Mouse (Mus musculus) liver, postnatal 0 days (tissue): Measurements from ENCODE around the gene Nr3c2. TPM values are rescaled to one million over a fixed set of nuclear protein-coding genes. Genes with fewer than 3 reads are reported as not detected.
A peak's percentile ranks its signal among the peaks of the same experiment; 100 is the strongest.

Source experiments
- ATAC-seq: fragments of 200-750 bp; cut with Nextera tagmentation; 2 replicates; pipeline ENCODE4 v1.8.0; 2017; ENCODE audit warnings: mild to moderate bottlenecking, moderate library complexity
- DNase-seq: peaks from one replicate; pipeline ENCODE4 v3.0.0-alpha.2; 2016
- H3K27ac ChIP-seq: fragments of 300-500 bp; sonication (generic); 2 replicates; pipeline ENCODE4 v1.5.1; 2014; ENCODE audit warnings: antibody characterized with exemption, moderate library complexity, mild to moderate bottlenecking, low read depth
- H3K27me3 ChIP-seq: fragments of 300-500 bp; sonication (generic); 2 replicates; pipeline ENCODE4 v1.6.1; 2014; ENCODE audit warnings: low read length, control low read depth, mixed read lengths; ENCODE audit not compliant: insufficient read depth
- H3K36me3 ChIP-seq: fragments of 300-500 bp; sonication (generic); replicated peaks from 2 replicates; pipeline ENCODE4 v1.6.1; 2014; ENCODE audit warnings: mild to moderate bottlenecking, control low read depth, low read length, moderate library complexity, mixed read lengths; ENCODE audit not compliant: insufficient read depth
- H3K4me1 ChIP-seq: fragments of 300-500 bp; sonication (generic); 2 replicates; pipeline ENCODE4 v1.6.1; 2014; ENCODE audit warnings: antibody characterized with exemption, mild to moderate bottlenecking, control low read depth; ENCODE audit not compliant: insufficient read depth
- H3K4me2 ChIP-seq: fragments of 300-500 bp; sonication (generic); 2 replicates; pipeline ENCODE4 v1.6.1; 2014; ENCODE audit warnings: low read depth, mild to moderate bottlenecking, low read length, moderate library complexity, mixed read lengths
- H3K4me3 ChIP-seq: fragments of 300-500 bp; sonication (generic); 2 replicates; pipeline ENCODE4 v1.5.1; 2014; ENCODE audit warnings: low read depth, low read length
- H3K9ac ChIP-seq: fragments of 300-500 bp; sonication (generic); replicated peaks from 2 replicates; pipeline ENCODE4 v1.6.1; 2014; ENCODE audit warnings: mild to moderate bottlenecking, moderate library complexity
- H3K9me3 ChIP-seq: fragments of 300-500 bp; sonication (generic); 2 replicates; pipeline ENCODE4 v1.6.1; 2016; ENCODE audit warnings: mild to moderate bottlenecking, control low read depth, low read length, mixed read lengths
- CTCF ChIP-seq: sonication (generic); IDR thresholded peaks from 2 replicates; pipeline ENCODE4 v1.5.1; 2016; ENCODE audit warnings: antibody characterized with exemption, low read depth
- EP300 ChIP-seq: IDR thresholded peaks from 2 replicates; pipeline ENCODE4 v1.6.1; 2016; ENCODE audit warnings: antibody characterized with exemption, low read depth, mild to moderate bottlenecking
- WGBS: fragments of 180-500 bp; shearing (Covaris S2); extraction: QIAGEN DNeasy Blood & Tissue Kit; methylation state at CpG from one replicate; pipeline ENCODE4 v1.1.7; 2014; ENCODE audit not compliant: insufficient replicate concordance; 5-methylcytosine and 5-hydroxymethylcytosine counted together
- polyA plus RNA-seq: library from polyadenylated mRNA; unstranded; fragments of >200 nt; fragmentation: Nextera tagmentation; extraction: Ambion mirVana; gene quantifications from 2 replicates; pipeline ENCODE4 v1.2.1, GENCODE M21; 2015

The Nr3c2 gene
- polyA plus RNA-seq, 1 experiment from 2014 or later: 3.4 TPM

DNA sequence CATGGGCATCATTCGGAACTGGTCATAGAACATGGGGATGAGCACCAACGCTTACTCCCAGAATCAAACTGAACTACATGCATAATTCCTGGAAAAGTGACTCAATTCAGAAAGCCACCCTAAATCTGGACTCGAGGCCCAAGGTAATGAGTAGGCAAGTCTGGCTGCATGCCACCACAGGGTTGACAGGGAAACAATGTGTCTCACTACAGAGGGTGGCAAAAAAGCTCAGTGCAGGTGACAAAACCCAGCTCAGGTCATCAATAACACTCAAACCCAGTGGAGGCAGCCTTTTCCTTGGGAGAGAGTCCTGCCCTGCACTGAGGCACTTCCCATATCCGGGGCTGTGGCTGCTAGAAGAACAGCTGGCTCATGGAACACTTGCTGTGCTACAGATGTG is 228.8 kb downstream of the Nr3c2 start:
- H3K4me3 ChIP-seq: no peak overlapping the region
- no peak for ATAC-seq
- 75% methylated on average over 4 of the region's 4 CpGs for WGBS

DNA sequence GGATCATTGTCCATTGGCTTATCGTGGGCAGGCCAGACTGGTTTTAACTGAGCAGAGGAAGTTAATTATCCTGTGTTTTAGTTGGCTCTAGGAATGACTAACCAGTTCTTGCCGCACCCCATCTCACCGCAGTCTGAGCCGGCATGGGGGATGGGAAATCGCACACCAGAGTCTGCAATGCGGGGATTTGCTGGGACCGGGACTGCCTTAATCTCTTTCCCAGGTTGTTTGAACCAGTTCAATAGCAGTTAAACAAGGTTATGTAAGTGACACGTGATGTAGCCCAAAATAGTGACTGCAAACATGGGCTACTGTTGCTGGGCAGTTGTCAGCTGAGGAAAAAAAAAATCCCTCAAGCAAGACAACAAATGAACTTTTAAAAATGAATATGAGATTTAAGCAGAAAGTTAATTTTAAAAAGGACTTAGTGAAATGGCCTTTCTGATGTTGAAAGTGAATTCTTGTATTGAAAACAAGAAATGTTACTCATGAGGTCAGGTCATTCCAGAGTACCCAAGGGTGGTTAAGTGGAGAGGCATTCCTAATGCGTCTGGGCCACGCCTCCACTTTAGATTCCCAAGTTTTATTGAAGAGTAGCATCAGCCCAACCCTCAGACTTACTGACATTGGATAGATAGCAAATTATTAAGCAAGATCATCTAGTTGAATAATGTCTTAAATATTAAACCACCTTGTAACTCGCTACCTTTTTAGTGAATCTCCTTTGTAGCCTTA is 233.8 kb downstream of the Nr3c2 start:
- peak overlapping the region; percentile 48; the same call in 1 of the 2 replicates for H3K4me2 ChIP-seq
- DNase-seq: peak; percentile 65
- WGBS: 36% methylated on average over 11 of the region's 11 CpGs

More for the DNA sequence above, 228.8 kb downstream of the Nr3c2 start:
- H3K27ac ChIP-seq: no peak overlapping the region
- H3K4me1 ChIP-seq: no peaks in the 10 kb centered on the region
- no peak for TF ChIP-seq CTCF
- no peak for TF ChIP-seq EP300
- no peaks in the 10 kb centered on the region for H3K9me3 ChIP-seq
- H3K36me3 ChIP-seq: no peaks in the 10 kb centered on the region
- no peak overlapping the region for H3K9ac ChIP-seq
- no peak for DNase-seq
- no peak overlapping the region for H3K4me2 ChIP-seq
- no peaks in the 10 kb centered on the region for H3K27me3 ChIP-seq

DNA sequence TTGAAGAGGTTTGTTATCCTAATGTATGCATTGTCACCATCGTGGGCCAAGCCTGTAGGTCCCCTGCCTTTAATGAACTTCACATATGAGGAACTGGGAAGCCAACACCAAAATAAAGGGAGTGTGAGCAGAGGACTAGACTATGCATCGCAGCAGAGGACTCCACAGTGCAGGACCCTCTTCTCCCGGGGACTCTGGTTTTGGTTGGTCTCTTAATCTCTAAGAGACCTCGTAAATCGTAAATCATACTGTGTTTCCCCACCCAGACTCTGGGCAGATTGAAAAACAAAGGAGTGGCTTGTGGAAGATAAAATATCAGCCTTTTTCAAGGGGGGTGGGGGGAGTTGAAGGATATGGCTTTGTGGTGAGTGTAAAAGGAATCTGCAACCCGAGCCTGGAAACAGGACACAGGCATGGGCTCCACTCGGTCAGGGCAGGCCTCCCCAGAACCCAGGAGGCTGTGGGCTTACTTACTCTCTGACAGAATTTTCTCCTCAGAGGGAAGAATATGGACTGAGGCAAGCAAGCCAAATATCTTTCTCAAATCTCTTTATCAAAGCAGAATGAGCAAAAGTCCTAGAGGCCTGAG is 234.6 kb downstream of the Nr3c2 start:
- H3K9me3 ChIP-seq: no peaks in the 10 kb centered on the region
- no peak overlapping the region for H3K9ac ChIP-seq
- H3K27ac ChIP-seq: no peak overlapping the region
- ATAC-seq (no peak), DNase-seq (no peak)
- H3K27me3 ChIP-seq: no peaks in the 10 kb centered on the region
- no peaks in the 10 kb centered on the region for H3K36me3 ChIP-seq
- no peak overlapping the region for H3K4me3 ChIP-seq
- no peak for TF ChIP-seq CTCF
- TF ChIP-seq EP300: no peak
- WGBS: 44% methylated on average over 7 of the region's 7 CpGs
- H3K4me1 ChIP-seq: no peaks in the 10 kb centered on the region
- no peak overlapping the region for H3K4me2 ChIP-seq

More for the DNA sequence above, 233.8 kb downstream of the Nr3c2 start:
- ATAC-seq: peak; percentile 99
- TF ChIP-seq CTCF (no peak), EP300 (no peak)
- no peaks in the 10 kb centered on the region for H3K4me1 ChIP-seq
- H3K9ac ChIP-seq: no peak overlapping the region
- no peaks in the 10 kb centered on the region for H3K36me3 ChIP-seq
- H3K27me3 ChIP-seq: no peaks in the 10 kb centered on the region
- peak overlapping the region; percentile 55 for H3K27ac ChIP-seq
- H3K4me3 ChIP-seq: no peak overlapping the region
- no peaks in the 10 kb centered on the region for H3K9me3 ChIP-seq

DNA sequence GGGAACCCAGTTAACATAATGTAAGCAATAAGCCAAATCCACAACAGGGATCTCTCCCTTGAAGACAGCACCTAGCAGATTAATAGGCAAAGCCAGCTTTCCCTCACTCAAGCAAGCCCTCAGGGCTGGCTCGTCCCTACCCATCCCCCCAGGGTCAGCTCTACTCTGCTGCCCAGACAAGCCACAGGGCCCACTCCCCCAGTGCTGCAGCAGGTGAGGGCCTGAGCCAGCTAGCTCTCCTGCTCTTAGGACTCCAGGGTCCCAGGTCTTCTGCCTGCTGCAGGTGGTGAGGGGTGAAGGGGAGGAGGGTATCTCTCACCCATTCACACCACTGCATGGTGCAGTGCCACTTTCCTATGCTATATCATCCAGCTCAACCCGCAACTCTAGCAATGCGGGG is 246.0 kb downstream of the Nr3c2 start:
- WGBS: 88% methylated on average over 3 of the region's 3 CpGs

GRCm38 (mm10) chr8:77154496-77154895 is 255.3 kb downstream of the Nr3c2 start:
- TF ChIP-seq EP300 (no peak), CTCF (peak; percentile 71)
- no peak for DNase-seq

More for the DNA sequence above, 246.0 kb downstream of the Nr3c2 start:
- Histone ChIP-seq H3K9me3 (peaks cover 6% of the 10 kb centered on the region; the same call in 1 of the 2 replicates), H3K36me3 (no peaks in the 10 kb centered on the region; the same call in 1 of the 2 replicates), H3K4me1 (no peaks in the 10 kb centered on the region), H3K4me3 (no peak overlapping the region), H3K4me2 (no peak overlapping the region), H3K27me3 (no peaks in the 10 kb centered on the region), H3K9ac (no peak overlapping the region), H3K27ac (no peak overlapping the region)
- TF ChIP-seq EP300 (no peak), CTCF (no peak)
- DNase-seq (no peak), ATAC-seq (no peak)

GRCm38 (mm10) chr8:77169320-77169719 is 270.1 kb downstream of the Nr3c2 start:
- no peak for ATAC-seq
- H3K4me1 ChIP-seq: no peaks in the 10 kb centered on the region

More at GRCm38 (mm10) chr8:77154496-77154895, 255.3 kb downstream of the Nr3c2 start:
- Histone ChIP-seq H3K9ac (no peak overlapping the region), H3K36me3 (no peaks in the 10 kb centered on the region), H3K27ac (no peak overlapping the region), H3K4me2 (no peak overlapping the region), H3K9me3 (no peaks in the 10 kb centered on the region), H3K4me1 (no peaks in the 10 kb centered on the region), H3K27me3 (no peaks in the 10 kb centered on the region), H3K4me3 (no peak overlapping the region)
- 42% methylated on average over 3 of the region's 3 CpGs for WGBS
- no peak for ATAC-seq

More at GRCm38 (mm10) chr8:77169320-77169719, 270.1 kb downstream of the Nr3c2 start:
- no peak for DNase-seq
- Histone ChIP-seq H3K9ac (no peak overlapping the region), H3K36me3 (no peaks in the 10 kb centered on the region), H3K4me3 (no peak overlapping the region), H3K4me2 (no peak overlapping the region), H3K27me3 (no peaks in the 10 kb centered on the region), H3K9me3 (no peaks in the 10 kb centered on the region), H3K27ac (no peak overlapping the region)
- TF ChIP-seq CTCF (no peak), EP300 (no peak)
- WGBS: 77% methylated on average over 6 of the region's 6 CpGs
